Comparison of ENCODE assay signal across 26 mouse cellular contexts in genomic region chr7:102480821-102481220, GRCm38 (mm10). TPM values are rescaled to one million over a fixed set of nuclear protein-coding genes. Genes with fewer than 3 reads are reported as not detected.
A peak's percentile ranks its signal among the peaks of the same experiment; 100 is the strongest.
DNase-seq lines count a peak whose midpoint lies in the region; TF ChIP-seq lines count a peak whose summit lies in the region.
"Had no signal": no experiment of that assay in that cellular context is flagged by ENCODE, and none has a peak within 500 bp of the region (broad histone marks: within the 10 kb centered on the region; RNA-seq: fewer than 3 reads in every experiment).

No protein-coding gene starts in this region.

- H3K4me1 ChIP-seq in testis, adult 2 months (ENCODE audit: control insufficient read depth, insufficient read depth, low read length), result peaks cover 2% of the 10 kb centered on the region; the same call in 1 of the 2 replicates
- H3K4me1 ChIP-seq: embryonic facial prominence, embryonic 10.5 days; forebrain, embryonic 10.5 days; hindbrain, embryonic 10.5 days had no signal

- H3K36me3 ChIP-seq in testis, adult 2 months (ENCODE audit: control insufficient read depth, insufficient read depth, low read length), result peaks cover 2% of the 10 kb centered on the region; the same call in 1 of the 2 replicates
- H3K36me3 ChIP-seq: heart, embryonic 12.5 days had no signal

- no peaks in the 10 kb centered on the region for H3K27me3 ChIP-seq in testis, adult 2 months (ENCODE audit: control insufficient read depth, insufficient read depth, low read length)
- H3K27me3 ChIP-seq: CH12.LX; heart, embryonic 12.5 days; Patski had no signal

- H3K4me3 ChIP-seq in testis, adult 2 months (ENCODE audit: control insufficient read depth, low read depth, low read length), result no peak overlapping the region
- H3K4me3 ChIP-seq: embryonic facial prominence, embryonic 10.5 days; erythroblast, embryonic 14.5 days; forebrain, embryonic 10.5 days; gastrocnemius, adult 2 months; heart, embryonic 12.5 days; hindbrain, embryonic 10.5 days had no signal

- no peak for TF ChIP-seq POLR2A in testis, adult 2 months (IDR thresholded peaks at IDR 0.05; ENCODE audit: control insufficient read depth, low read depth, low read length)

- TF ChIP-seq CTCF in testis, adult 2 months (IDR thresholded peaks at IDR 0.05; ENCODE audit: control insufficient read depth, insufficient read depth, insufficient replicate concordance, low read depth, low read length), result no peak

- 0 out of 2 replicates have a peak overlapping the region, but pooled peaks have one; percentile 15 for H3K27ac ChIP-seq in testis, adult 2 months (ENCODE audit: control insufficient read depth, insufficient read depth, low read depth, low read length)
- H3K27ac ChIP-seq: embryonic facial prominence, embryonic 10.5 days; forebrain, embryonic 10.5 days; gastrocnemius, adult 2 months; hindbrain, embryonic 10.5 days; hindbrain, embryonic 14.5 days had no signal

- peak; percentile 19 to 39 for DNase-seq in adrenal gland, postnatal 36 days
- no peak for DNase-seq in adrenal gland, postnatal 25 days
- peak; percentile 10 for DNase-seq in lung, postnatal 36 days
- no peak for DNase-seq in lung, postnatal 4 days
- no peak for DNase-seq in testis, postnatal 10 days (ENCODE audit: low spot score)
- DNase-seq: cerebellum, adult 2 months; cerebellum, postnatal 10 days; gastrocnemius, adult 2 months; gastrocnemius, postnatal 25 days had no signal

RNA-seq across cellular contexts. Expression of gene Olfr543, which starts 0.7 kb away (rescaled TPM):
- total RNA-seq in adrenal gland, postnatal 36 days (2021), result not detected
- total RNA-seq in adrenal gland, postnatal 25 days (2021), result not detected in 2 replicates
- 0.12 TPM in 1 of 2 replicates, not detected in the other for polyA plus RNA-seq in testis, adult 2 months (2012; rRNA removed)
- total RNA-seq: adrenal gland, adult 18-20 months; CH12.LX; gastrocnemius, adult 2 months; gastrocnemius, postnatal 25 days; granulocyte monocyte progenitor cell, adult 5-6 weeks; heart, adult 8-10 months; heart, postnatal 25 days had no signal
- polyA plus RNA-seq: cerebellum, adult 2 months; erythroblast, embryonic 14.5 days; forebrain, embryonic 14.5 days; Patski had no signal

RNA-seq across cellular contexts. Expression of gene Olfr544, which starts 7.3 kb away (rescaled TPM):
- not detected for total RNA-seq in adrenal gland, postnatal 36 days (2021)
- not detected in 2 replicates for total RNA-seq in adrenal gland, postnatal 25 days (2021)
- polyA plus RNA-seq in testis, adult 2 months (2012; rRNA removed), result not detected in 2 replicates
- total RNA-seq: adrenal gland, adult 18-20 months; CH12.LX; gastrocnemius, adult 2 months; gastrocnemius, postnatal 25 days; granulocyte monocyte progenitor cell, adult 5-6 weeks; heart, adult 8-10 months; heart, postnatal 25 days had no signal
- polyA plus RNA-seq: cerebellum, adult 2 months; erythroblast, embryonic 14.5 days; forebrain, embryonic 14.5 days; Patski had no signal

RNA-seq across cellular contexts. Expression of gene Olfr545, which starts 18.6 kb away (rescaled TPM):
- total RNA-seq in adrenal gland, postnatal 36 days (2021), result not detected
- total RNA-seq in adrenal gland, postnatal 25 days (2021), result not detected in 2 replicates
- not detected in 2 replicates for polyA plus RNA-seq in testis, adult 2 months (2012; rRNA removed)
- total RNA-seq: adrenal gland, adult 18-20 months; CH12.LX; gastrocnemius, adult 2 months; gastrocnemius, postnatal 25 days; granulocyte monocyte progenitor cell, adult 5-6 weeks; heart, adult 8-10 months; heart, postnatal 25 days had no signal
- polyA plus RNA-seq: activated CD4-positive, CD25-positive, alpha-beta regulatory T cell, adult 4 months; cerebellum, adult 2 months; embryonic facial prominence, embryonic 14.5 days; erythroblast, embryonic 14.5 days; forebrain, embryonic 14.5 days; heart, embryonic 12.5 days; heart, embryonic 16.5 days; Patski had no signal

RNA-seq across cellular contexts. Expression of gene Rrm1, which starts 39.3 kb away (rescaled TPM):
- total RNA-seq in adrenal gland, postnatal 36 days (2021), result 10 to 100 TPM; 19.2 to 21.4 TPM
- 28.2 and 36.0 TPM in 2 replicates for total RNA-seq in adrenal gland, postnatal 25 days (2021)
- polyA plus RNA-seq in testis, adult 2 months (2012; rRNA removed), result 18.8 and 27.6 TPM in 2 replicates

RNA-seq across cellular contexts. Expression of gene Olfr547, which starts 53.7 kb away (rescaled TPM):
- not detected for total RNA-seq in adrenal gland, postnatal 36 days (2021)
- total RNA-seq in adrenal gland, postnatal 25 days (2021), result not detected in 2 replicates
- polyA plus RNA-seq in testis, adult 2 months (2012; rRNA removed), result not detected in 2 replicates
- total RNA-seq: adrenal gland, adult 18-20 months; CH12.LX; gastrocnemius, adult 2 months; gastrocnemius, postnatal 25 days; granulocyte monocyte progenitor cell, adult 5-6 weeks; heart, adult 8-10 months; heart, postnatal 25 days had no signal
- polyA plus RNA-seq: activated CD4-positive, CD25-positive, alpha-beta regulatory T cell, adult 4 months; cerebellum, adult 2 months; embryonic facial prominence, embryonic 10.5 days; embryonic facial prominence, embryonic 14.5 days; erythroblast, embryonic 14.5 days; forebrain, embryonic 10.5 days; forebrain, embryonic 14.5 days; heart, embryonic 12.5 days; heart, embryonic 16.5 days; hindbrain, embryonic 10.5 days; hindbrain, embryonic 14.5 days; Patski had no signal

Comparison
In these comparisons a context has a peak if more than half of its experiments do, and no peak if none do; other contexts are left out.
1. DNase-seq: peak in adrenal gland, postnatal 36 days (2 of 2) and lung, postnatal 36 days (single experiment); none in adrenal gland, postnatal 25 days (single experiment), lung, postnatal 4 days (0 of 2) and testis, postnatal 10 days (single experiment).